Mouse (Mus musculus) G1E (cell line): ENCODE results near the gene Samhd1.

Experiments
- CTCF ChIP-seq: IDR thresholded peaks from 2 replicates; pipeline ENCODE4 v1.5.1; 2012; ENCODE audit warnings: low read depth, low read length, inconsistent platforms, mixed read lengths
- GATA1 ChIP-seq: IDR thresholded peaks from 2 replicates; pipeline ENCODE4 v1.6.1; 2012; ENCODE audit warnings: borderline replicate concordance, low read length, inconsistent platforms, mixed read lengths
- POLR2AphosphoS5 ChIP-seq: IDR thresholded peaks from 2 replicates; pipeline ENCODE4 v1.6.1; 2012; ENCODE audit warnings: low read depth, low read length, inconsistent platforms; ENCODE audit not compliant: insufficient replicate concordance
- TAL1 ChIP-seq: conservative IDR thresholded peaks from 2 replicates; pipeline ENCODE4 v1.6.1; 2012; ENCODE audit warnings: low read depth, low read length, inconsistent platforms, mixed read lengths

DNA sequence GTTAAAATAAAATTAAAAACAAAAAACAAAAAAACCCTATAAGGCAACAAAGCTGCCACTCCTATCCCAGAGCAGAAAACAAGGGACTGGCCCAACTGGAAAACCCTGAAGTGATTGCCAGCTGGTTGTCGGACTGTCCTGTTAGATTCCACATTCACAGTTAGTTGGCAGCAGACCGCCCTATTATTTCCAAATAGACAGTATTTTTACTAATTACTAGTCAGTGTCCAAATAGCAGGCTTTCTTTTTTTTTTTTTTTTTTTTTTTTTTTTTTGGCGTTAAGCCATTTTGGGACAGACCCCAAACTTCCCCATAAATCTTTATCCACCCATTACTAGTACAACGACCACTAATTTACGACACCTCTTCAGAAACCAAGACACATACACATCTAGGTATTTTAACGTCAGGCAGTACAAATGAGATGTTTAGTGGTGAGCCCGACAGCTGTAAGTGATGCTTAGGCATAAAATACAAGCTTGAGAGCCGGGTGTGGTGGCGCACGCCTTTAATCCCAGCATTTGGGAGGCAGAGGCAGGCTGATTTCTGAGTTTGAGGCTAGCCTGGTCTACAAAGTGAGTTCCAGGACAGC is 560 bp upstream of the Samhd1 start:
- no peak for TF ChIP-seq CTCF
- no peak for TF ChIP-seq POLR2AphosphoS5
- TF ChIP-seq TAL1 = no peak
- no peak for TF ChIP-seq GATA1
